Mouse (Mus musculus) spleen, postnatal 10 days (tissue): ENCODE results near the gene Dop1a.

Experiments used
- DNase-seq, 2 experiments: peaks; one replicate each; pipeline ENCODE4 v3.0.0; 2021 to 2022; ENCODE audit warnings: low spot score in 2 of 2

The Dop1a gene

GRCm38 (mm10) chr9:86507437-86507836, 40.5 kb downstream of the Dop1a start:
- no peak for DNase-seq

GRCm38 (mm10) chr9:86513733-86514132, 46.8 kb downstream of the Dop1a start:
- no peak for DNase-seq

GRCm38 (mm10) chr9:86514390-86514789, 47.4 kb downstream of the Dop1a start:
- DNase-seq: no peak

- DNase-seq: no peak
Observed at GRCm38 (mm10) chr9:86514798-86515197, 47.8 kb downstream of the Dop1a start.

- DNase-seq: no peak
Observed at GRCm38 (mm10) chr9:86522335-86522734, 55.4 kb downstream of the Dop1a start.

- DNase-seq: no peak
Observed at GRCm38 (mm10) chr9:86525600-86525999, 58.6 kb downstream of the Dop1a start.

- DNase-seq: no peak
Observed at GRCm38 (mm10) chr9:86534071-86534470, 67.1 kb downstream of the Dop1a start.

GRCm38 (mm10) chr9:86543451-86543850, 76.5 kb downstream of the Dop1a start:
- no peak for DNase-seq

- no peak for DNase-seq
Observed at GRCm38 (mm10) chr9:86544559-86544958, 77.6 kb downstream of the Dop1a start.

- DNase-seq: no peak
Observed at GRCm38 (mm10) chr9:86549637-86550162, 82.7 kb downstream of the Dop1a start.

GRCm38 (mm10) chr9:86550717-86551116, 83.8 kb downstream of the Dop1a start:
- DNase-seq: no peak

GRCm38 (mm10) chr9:86553886-86554285, 86.9 kb downstream of the Dop1a start:
- DNase-seq: no peak

- no peak for DNase-seq
Observed at GRCm38 (mm10) chr9:86554641-86555040, 87.7 kb downstream of the Dop1a start.

GRCm38 (mm10) chr9:86560543-86560942, 93.6 kb downstream of the Dop1a start:
- DNase-seq: no peak

- no peak for DNase-seq
Observed at GRCm38 (mm10) chr9:86569314-86569910, 102.5 kb downstream of the Dop1a start.

GRCm38 (mm10) chr9:86570261-86570890, 103.4 kb downstream of the Dop1a start:
- no peak for DNase-seq

- DNase-seq: no peak
Observed at GRCm38 (mm10) chr9:86570946-86571345, 104.0 kb downstream of the Dop1a start.

- DNase-seq: peak; percentile 90 to 98
Observed at GRCm38 (mm10) chr9:86571540-86572135, 104.7 kb downstream of the Dop1a start, which contains the start of the genes Pgm3 and Rwdd2a. Pgm3 (minus strand) TSS chr9:86571842. Rwdd2a (plus strand) TSS chr9:86571991.

GRCm38 (mm10) chr9:86572196-86572595, 105.2 kb downstream of the Dop1a start:
- DNase-seq: peak in 1 of 2 experiments; percentile 54

GRCm38 (mm10) chr9:86572636-86573291, 105.8 kb downstream of the Dop1a start:
- peak; percentile 74 to 90 for DNase-seq

GRCm38 (mm10) chr9:86573616-86574303, 106.8 kb downstream of the Dop1a start:
- no peak for DNase-seq

- no peak for DNase-seq
Observed at GRCm38 (mm10) chr9:86575178-86575577, 108.2 kb downstream of the Dop1a start.
